Mouse (Mus musculus): ENCODE measurements around the gene Mbtd1. TPM values are rescaled to one million over a fixed set of nuclear protein-coding genes. Genes with fewer than 3 reads are reported as not detected.

The Mbtd1 gene
- polyA plus RNA-seq, 1 experiment: 3.8 TPM

- Histone ChIP-seq H3K4me1 (ENCODE audit: control insufficient read depth, insufficient read depth, insufficient read length) (peaks cover 13% of the 10 kb centered on the region; the same call in 1 of the 2 replicates), H3K27ac (ENCODE audit: insufficient read depth, low read length) (peak overlapping the region; percentile 94), H3K4me3 (ENCODE audit: extremely low read depth, insufficient read depth, insufficient read length) (peak overlapping the region; percentile 93), H3K27me3 (ENCODE audit: control insufficient read depth, insufficient read depth, low read length) (no peaks in the 10 kb centered on the region), H3K36me3 (ENCODE audit: control insufficient read depth, insufficient read depth, low read length) (peaks cover 14% of the 10 kb centered on the region)
- WGBS: under 1% methylated on average over 67 of the region's 67 CpGs
- DNase-seq (ENCODE audit: low read depth in 1 of 2, low spot score in 2 of 2): peak; percentile 80 to 95
- TF ChIP-seq CTCF (IDR thresholded peaks at IDR 0.05; ENCODE audit: extremely low read depth, insufficient read depth, insufficient read length, insufficient replicate concordance): no peak
- TF ChIP-seq POLR2A (IDR thresholded peaks at IDR 0.05; ENCODE audit: low read depth, low read length): peak; percentile 3; the same call in 1 of the 2 replicates
These were observed 69.9 kb downstream of the Mbtd1 start for GRCm38 (mm10) chr11:93955256-93956150.

GRCm38 (mm10) chr11:93956159-93956558, 70.5 kb downstream of the Mbtd1 start, which contains the start of gene Nme2:
Gene Nme2, minus strand, starts transcription at chr11:93956259.
- peak within 1 kb of the TSS; percentile 93 for H3K4me3 ChIP-seq (ENCODE audit: extremely low read depth, insufficient read depth, insufficient read length)
- WGBS: under 1% methylated on average over 6 of the region's 6 CpGs
- peaks cover 13% of the 10 kb centered on the region; the same call in 1 of the 2 replicates for H3K4me1 ChIP-seq (ENCODE audit: control insufficient read depth, insufficient read depth, insufficient read length)
- H3K36me3 ChIP-seq (ENCODE audit: control insufficient read depth, insufficient read depth, low read length): peaks cover 17% of the 10 kb centered on the region
- DNase-seq (ENCODE audit: low read depth in 1 of 2, low spot score in 2 of 2): no peak
- TF ChIP-seq POLR2A (IDR thresholded peaks at IDR 0.05; ENCODE audit: low read depth, low read length) (no peak), CTCF (IDR thresholded peaks at IDR 0.05; ENCODE audit: extremely low read depth, insufficient read depth, insufficient read length, insufficient replicate concordance) (no peak)
- peak within 1 kb of the TSS; percentile 94 for H3K27ac ChIP-seq (ENCODE audit: insufficient read depth, low read length)
- H3K27me3 ChIP-seq (ENCODE audit: control insufficient read depth, insufficient read depth, low read length): no peaks in the 10 kb centered on the region

GRCm38 (mm10) chr11:93957031-93957555, 71.4 kb downstream of the Mbtd1 start:
- 89% methylated on average over 2 of the region's 2 CpGs for WGBS
- TF ChIP-seq CTCF (IDR thresholded peaks at IDR 0.05; ENCODE audit: extremely low read depth, insufficient read depth, insufficient read length, insufficient replicate concordance) (no peak), POLR2A (IDR thresholded peaks at IDR 0.05; ENCODE audit: low read depth, low read length) (no peak)
- H3K4me1 ChIP-seq (ENCODE audit: control insufficient read depth, insufficient read depth, insufficient read length): peaks cover 13% of the 10 kb centered on the region; the same call in 1 of the 2 replicates

GRCm38 (mm10) chr11:93957746-93958145, 72.1 kb downstream of the Mbtd1 start:
- no peak for DNase-seq (ENCODE audit: low read depth in 1 of 2, low spot score in 2 of 2)
- TF ChIP-seq POLR2A (IDR thresholded peaks at IDR 0.05; ENCODE audit: low read depth, low read length) (no peak), CTCF (IDR thresholded peaks at IDR 0.05; ENCODE audit: extremely low read depth, insufficient read depth, insufficient read length, insufficient replicate concordance) (no peak)
- peaks cover 13% of the 10 kb centered on the region; the same call in 1 of the 2 replicates for H3K4me1 ChIP-seq (ENCODE audit: control insufficient read depth, insufficient read depth, insufficient read length)
- no peaks in the 10 kb centered on the region for H3K27me3 ChIP-seq (ENCODE audit: control insufficient read depth, insufficient read depth, low read length)
- WGBS: 86% methylated on average over 4 of the region's 4 CpGs
- H3K36me3 ChIP-seq (ENCODE audit: control insufficient read depth, insufficient read depth, low read length): peaks cover 9% of the 10 kb centered on the region
- H3K27ac ChIP-seq (ENCODE audit: insufficient read depth, low read length): no peak overlapping the region
- H3K4me3 ChIP-seq (ENCODE audit: extremely low read depth, insufficient read depth, insufficient read length): no peak overlapping the region

More at GRCm38 (mm10) chr11:93957031-93957555, 71.4 kb downstream of the Mbtd1 start:
- no peak for DNase-seq (ENCODE audit: low read depth in 1 of 2, low spot score in 2 of 2)
- H3K4me3 ChIP-seq (ENCODE audit: extremely low read depth, insufficient read depth, insufficient read length): no peak overlapping the region
- no peaks in the 10 kb centered on the region for H3K27me3 ChIP-seq (ENCODE audit: control insufficient read depth, insufficient read depth, low read length)
- peaks cover 14% of the 10 kb centered on the region for H3K36me3 ChIP-seq (ENCODE audit: control insufficient read depth, insufficient read depth, low read length)
- no peak overlapping the region for H3K27ac ChIP-seq (ENCODE audit: insufficient read depth, low read length)

- no peak for DNase-seq (ENCODE audit: low read depth in 1 of 2, low spot score in 2 of 2)
- WGBS: 94% methylated on average over 6 of the region's 6 CpGs
- Histone ChIP-seq H3K36me3 (ENCODE audit: control insufficient read depth, insufficient read depth, low read length) (peaks cover 16% of the 10 kb centered on the region), H3K27me3 (ENCODE audit: control insufficient read depth, insufficient read depth, low read length) (no peaks in the 10 kb centered on the region), H3K4me1 (ENCODE audit: control insufficient read depth, insufficient read depth, insufficient read length) (peaks cover 2% of the 10 kb centered on the region; the same call in 1 of the 2 replicates), H3K4me3 (ENCODE audit: extremely low read depth, insufficient read depth, insufficient read length) (no peak overlapping the region), H3K27ac (ENCODE audit: insufficient read depth, low read length) (no peak overlapping the region)
- TF ChIP-seq POLR2A (IDR thresholded peaks at IDR 0.05; ENCODE audit: low read depth, low read length) (no peak), CTCF (IDR thresholded peaks at IDR 0.05; ENCODE audit: extremely low read depth, insufficient read depth, insufficient read length, insufficient replicate concordance) (no peak)
These were observed 75.8 kb downstream of the Mbtd1 start for GRCm38 (mm10) chr11:93961482-93961881.

- no peak for DNase-seq (ENCODE audit: low read depth in 1 of 2, low spot score in 2 of 2)
- H3K27me3 ChIP-seq (ENCODE audit: control insufficient read depth, insufficient read depth, low read length): no peaks in the 10 kb centered on the region
- no peak for TF ChIP-seq CTCF (IDR thresholded peaks at IDR 0.05; ENCODE audit: extremely low read depth, insufficient read depth, insufficient read length, insufficient replicate concordance)
- no peak for TF ChIP-seq POLR2A (IDR thresholded peaks at IDR 0.05; ENCODE audit: low read depth, low read length)
- WGBS: 88% methylated on average over 4 of the region's 4 CpGs
- no peak overlapping the region for H3K4me3 ChIP-seq (ENCODE audit: extremely low read depth, insufficient read depth, insufficient read length)
- peaks cover 16% of the 10 kb centered on the region for H3K36me3 ChIP-seq (ENCODE audit: control insufficient read depth, insufficient read depth, low read length)
- H3K27ac ChIP-seq (ENCODE audit: insufficient read depth, low read length): no peak overlapping the region
- no peaks in the 10 kb centered on the region; the same call in 1 of the 2 replicates for H3K4me1 ChIP-seq (ENCODE audit: control insufficient read depth, insufficient read depth, insufficient read length)
These were observed 77.4 kb downstream of the Mbtd1 start for GRCm38 (mm10) chr11:93963013-93963412.

All from spleen, adult 2 months (tissue).